ENCODE assay signal across 9 mouse cellular contexts in genomic region chr1:190978511-190979073, GRCm38 (mm10). TPM values are rescaled to one million over a fixed set of nuclear protein-coding genes. Genes with fewer than 3 reads are reported as not detected.
A peak's percentile ranks its signal among the peaks of the same experiment; 100 is the strongest.
DNase-seq lines count a peak whose midpoint lies in the region; TF ChIP-seq lines count a peak whose summit lies in the region.
"Had no signal": no experiment of that assay in that cellular context is flagged by ENCODE, and none has a peak within 500 bp of the region (broad histone marks: within the 10 kb centered on the region; RNA-seq: fewer than 3 reads in every experiment).

No protein-coding gene starts in this region.

- peak overlapping the region; percentile 64 for H3K4me3 ChIP-seq in bone marrow macrophage, adult 2 months (ENCODE audit: insufficient read depth, low read length)

- H3K4me1 ChIP-seq in bone marrow macrophage, adult 2 months (ENCODE audit: control insufficient read depth, insufficient read depth, low read length), result peaks cover 7% of the 10 kb centered on the region

- no peak for TF ChIP-seq CTCF in bone marrow macrophage, adult 2 months (IDR thresholded peaks at IDR 0.05; ENCODE audit: low read depth, low read length)

- intact Hi-C loops in gastrocnemius, postnatal 14 days (cut with DNase I; ENCODE audit: low total_unique reads), result no loop called here

- peak; percentile 38 for DNase-seq in gastrocnemius, postnatal 14 days
- DNase-seq in gastrocnemius, adult 8-10 months (ENCODE audit: low spot score in 2 of 2), result no peak
- peak; percentile 54 for DNase-seq in 3T3-L1 (ENCODE audit: low read depth, low spot score)
- DNase-seq in forelimb bud, embryonic 11.5 days (ENCODE audit: low read depth, low spot score), result peak; percentile 32
- peak; percentile 47 to 70 for DNase-seq in kidney, postnatal 4 days
- DNase-seq in neural tube, embryonic 10.5 days (ENCODE audit: extremely low spot score, low spot score), result peak; percentile 83
- no peak for DNase-seq in left cerebral cortex, adult 18-20 months (ENCODE audit: low spot score in 2 of 2)

- H3K27ac ChIP-seq in bone marrow macrophage, adult 2 months (ENCODE audit: insufficient read depth, low read depth, low read length), result no peak overlapping the region

- TF ChIP-seq POLR2A in bone marrow macrophage, adult 2 months (IDR thresholded peaks at IDR 0.05; ENCODE audit: borderline replicate concordance, low read depth, low read length), result no peak

RNA-seq across cellular contexts. Expression of gene Vash2, which starts 0.5 kb away (rescaled TPM):
- 1 to 10 TPM; 2.6 to 5.6 TPM for total RNA-seq in gastrocnemius, postnatal 14 days (2021)
- total RNA-seq in gastrocnemius, adult 8-10 months (2022), result under 1 TPM; 0.35 to 0.94 (median 0.68) TPM
- 0.28 and 0.33 TPM in 2 replicates for polyA plus RNA-seq in bone marrow macrophage, adult 2 months (2012; ENCODE audit: insufficient read depth, insufficient read length, missing spikeins)
- 1 to 10 TPM; 1.8 to 2.9 TPM for total RNA-seq in left cerebral cortex, adult 18-20 months (2021)

RNA-seq across cellular contexts. Expression of gene Flvcr1, which starts 47.4 kb away (rescaled TPM):
- total RNA-seq in gastrocnemius, postnatal 14 days (2021), result 10 to 100 TPM in 1 of 2 experiments, 1 to 10 TPM in 1; 9.3 to 14.5 TPM
- 10 to 100 TPM in 2 of 4 experiments, 1 to 10 TPM in 2; 8.3 to 17.1 (median 10.4) TPM for total RNA-seq in gastrocnemius, adult 8-10 months (2022)
- polyA plus RNA-seq in bone marrow macrophage, adult 2 months (2012; ENCODE audit: insufficient read depth, insufficient read length, missing spikeins), result 30.3 and 33.8 TPM in 2 replicates
- 10 to 100 TPM; 11.5 to 14.5 TPM for total RNA-seq in left cerebral cortex, adult 18-20 months (2021)

RNA-seq across cellular contexts. Expression of gene Angel2, which starts 53.7 kb away (rescaled TPM):
- 10 to 100 TPM; 21.5 to 22.5 TPM for total RNA-seq in gastrocnemius, postnatal 14 days (2021)
- total RNA-seq in gastrocnemius, adult 8-10 months (2022), result 10 to 100 TPM; 28.5 to 38.6 (median 28.8) TPM
- 40.7 and 41.7 TPM in 2 replicates for polyA plus RNA-seq in bone marrow macrophage, adult 2 months (2012; ENCODE audit: insufficient read depth, insufficient read length, missing spikeins)
- 10 to 100 TPM; 56.2 to 56.7 TPM for total RNA-seq in left cerebral cortex, adult 18-20 months (2021)

RNA-seq across cellular contexts. Expression of gene Spata45, which starts 57.8 kb away (rescaled TPM):
- total RNA-seq in gastrocnemius, postnatal 14 days (2021), result not detected
- not detected for total RNA-seq in gastrocnemius, adult 8-10 months (2022)
- polyA plus RNA-seq in bone marrow macrophage, adult 2 months (2012; ENCODE audit: insufficient read depth, insufficient read length, missing spikeins), result not detected in 2 replicates
- not detected for total RNA-seq in left cerebral cortex, adult 18-20 months (2021)
- total RNA-seq: adrenal gland, adult 18-20 months had no signal

Comparison
In these comparisons a context has a peak if more than half of its experiments do, and no peak if none do; other contexts are left out.
1. DNase-seq: peak in gastrocnemius, postnatal 14 days (single experiment), 3T3-L1 (single experiment), forelimb bud, embryonic 11.5 days (single experiment), kidney, postnatal 4 days (2 of 2) and neural tube, embryonic 10.5 days (single experiment); none in gastrocnemius, adult 8-10 months (0 of 2) and left cerebral cortex, adult 18-20 months (0 of 2).